Mouse (Mus musculus): Measurements from ENCODE around the gene Vmn1r219. TPM values are rescaled to one million over a fixed set of nuclear protein-coding genes. Genes with fewer than 3 reads are reported as not detected.
"Not testable (repeated sequence)": the region's sequence is repeated elsewhere in the genome, so short reads cannot be mapped to it uniquely, and the experiment has no call there.

The Vmn1r219 gene
- polyA plus RNA-seq, 1 experiment from 2014 or later: 0.01 TPM

- not testable (repeated sequence) for H3K4me1 ChIP-seq (ENCODE audit: control insufficient read depth, insufficient read depth, low read length); H3K27ac ChIP-seq (ENCODE audit: low read length); H3K4me3 ChIP-seq (ENCODE audit: low read length); H3K36me3 ChIP-seq (ENCODE audit: control insufficient read depth, insufficient read depth); H3K9me3 ChIP-seq (replicated peaks; ENCODE audit: control insufficient read depth, low read length); ATAC-seq (replicated peaks; ENCODE audit: extremely low read depth, insufficient read depth, low FRiP score); H3K27me3 ChIP-seq (ENCODE audit: control insufficient read depth, insufficient read depth, low read length); H3K4me2 ChIP-seq (ENCODE audit: low read depth, low read length); H3K9ac ChIP-seq (ENCODE audit: low read length)
- 76% methylated on average over 1 of the region's 1 CpGs for WGBS
These were observed 44.8 kb downstream of the Vmn1r219 start for GRCm38 (mm10) chr13:23203885-23204284.

- H3K27ac ChIP-seq (ENCODE audit: low read length); H3K4me1 ChIP-seq (ENCODE audit: control insufficient read depth, insufficient read depth, low read length); H3K36me3 ChIP-seq (ENCODE audit: control insufficient read depth, insufficient read depth); H3K4me2 ChIP-seq (ENCODE audit: low read depth, low read length); H3K9me3 ChIP-seq (replicated peaks; ENCODE audit: control insufficient read depth, low read length); H3K27me3 ChIP-seq (ENCODE audit: control insufficient read depth, insufficient read depth, low read length); H3K9ac ChIP-seq (ENCODE audit: low read length); H3K4me3 ChIP-seq (ENCODE audit: low read length); ATAC-seq (replicated peaks; ENCODE audit: extremely low read depth, insufficient read depth, low FRiP score): not testable (repeated sequence)
- 79% methylated on average over 2 of the region's 2 CpGs for WGBS
These were observed 54.7 kb downstream of the Vmn1r219 start, which contains the start of gene Vmn1r221 for GRCm38 (mm10) chr13:23213827-23214226. Vmn1r221 (plus strand) TSS chr13:23214127.

Other genes with a start within 250 kb of the Vmn1r219 start
- gene Vmn1r213, start 151.7 kb upstream of the Vmn1r219 start, polyA plus RNA-seq (2015; fragmentation: Nextera tagmentation; extraction: Ambion mirVana): not detected in 2 replicates
- not detected in 2 replicates for gene Vmn1r214, start 128.9 kb upstream of the Vmn1r219 start, polyA plus RNA-seq (2015; fragmentation: Nextera tagmentation; extraction: Ambion mirVana)
- gene Vmn1r215, start 91.3 kb upstream of the Vmn1r219 start, polyA plus RNA-seq (2015; fragmentation: Nextera tagmentation; extraction: Ambion mirVana): not detected in 2 replicates
- not detected in 2 replicates for gene Vmn1r217, start 41.1 kb upstream of the Vmn1r219 start, polyA plus RNA-seq (2015; fragmentation: Nextera tagmentation; extraction: Ambion mirVana)
- not detected in 2 replicates for gene Vmn1r218, start 26.2 kb upstream of the Vmn1r219 start, polyA plus RNA-seq (2015; fragmentation: Nextera tagmentation; extraction: Ambion mirVana)
- not detected in 2 replicates for gene Vmn1r220, start 28.7 kb downstream of the Vmn1r219 start, polyA plus RNA-seq (2015; fragmentation: Nextera tagmentation; extraction: Ambion mirVana)
- not detected in 2 replicates for gene Vmn1r221, start 54.8 kb downstream of the Vmn1r219 start, polyA plus RNA-seq (2015; fragmentation: Nextera tagmentation; extraction: Ambion mirVana)
- gene Vmn1r222, start 76.6 kb downstream of the Vmn1r219 start, polyA plus RNA-seq (2015; fragmentation: Nextera tagmentation; extraction: Ambion mirVana): not detected in 2 replicates
- not detected in 2 replicates for gene Vmn1r223, start 87.8 kb downstream of the Vmn1r219 start, polyA plus RNA-seq (2015; fragmentation: Nextera tagmentation; extraction: Ambion mirVana)
- 36.5 and 37.8 TPM in 2 replicates for gene Zfp322a, start 209.9 kb downstream of the Vmn1r219 start, polyA plus RNA-seq (2015; fragmentation: Nextera tagmentation; extraction: Ambion mirVana)